ENCODE assay signal across 13 mouse cellular contexts in the genomic region with DNA sequence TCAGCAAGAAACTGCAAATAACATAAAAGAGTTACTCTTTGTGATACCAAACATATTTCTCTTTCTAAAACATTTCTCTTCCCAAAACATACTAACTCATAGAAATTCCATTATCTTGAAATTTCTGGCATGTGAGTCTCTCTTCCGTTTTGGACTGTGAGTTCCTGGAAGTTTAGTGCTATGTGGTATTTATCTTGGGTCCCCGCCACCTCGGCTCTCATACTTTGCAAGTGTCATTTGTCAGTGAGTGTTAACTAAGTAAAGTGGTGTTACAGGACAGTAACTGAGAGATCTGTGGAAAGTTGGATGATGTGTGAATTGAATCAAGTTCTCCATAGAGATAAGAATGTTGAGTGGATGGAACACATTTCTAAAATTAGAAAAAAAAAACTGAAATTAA.
"Had no signal": no experiment of that assay in that cellular context is flagged by ENCODE, and none has a peak within 500 bp of the region (broad histone marks: within the 10 kb centered on the region; RNA-seq: fewer than 3 reads in every experiment).

No protein-coding gene starts in this region.

- H3K27me3 ChIP-seq: liver, embryonic 15.5 days; megakaryocyte, embryonic 14.5 days; midbrain, embryonic 15.5 days; neural tube, embryonic 12.5 days had no signal

- DNase-seq: lung, adult 2 months; lung, postnatal 10 days; thymus, postnatal 14 days had no signal

- H3K4me3 ChIP-seq: left cerebral cortex, adult 2 months; limb, embryonic 10.5 days; liver, embryonic 15.5 days; megakaryocyte, embryonic 14.5 days; midbrain, embryonic 15.5 days; neural tube, embryonic 12.5 days had no signal

- H3K4me1 ChIP-seq: limb, embryonic 10.5 days; liver, embryonic 15.5 days; megakaryocyte, embryonic 14.5 days; midbrain, embryonic 15.5 days; neural tube, embryonic 12.5 days had no signal

- H3K4me2 ChIP-seq: liver, embryonic 11.5 days; liver, embryonic 15.5 days; midbrain, embryonic 11.5 days; midbrain, embryonic 15.5 days; neural tube, embryonic 12.5 days had no signal

- H3K27ac ChIP-seq: left cerebral cortex, adult 2 months; limb, embryonic 10.5 days; liver, embryonic 15.5 days; macrophage; midbrain, embryonic 15.5 days; neural tube, embryonic 12.5 days; stomach, postnatal 0 days had no signal

- H3K9ac ChIP-seq: liver, embryonic 15.5 days; midbrain, embryonic 15.5 days; neural tube, embryonic 12.5 days had no signal

- H3K36me3 ChIP-seq: limb, embryonic 10.5 days; liver, embryonic 15.5 days; midbrain, embryonic 15.5 days; neural tube, embryonic 12.5 days had no signal

- H3K9me3 ChIP-seq: limb, embryonic 10.5 days; liver, embryonic 15.5 days; megakaryocyte, embryonic 14.5 days; midbrain, embryonic 15.5 days; neural tube, embryonic 12.5 days had no signal

- ATAC-seq: midbrain, embryonic 15.5 days had no signal
